Mouse (Mus musculus): ENCODE data around the gene Tcte3.
"Not testable (repeated sequence)": the region's sequence is repeated elsewhere in the genome, so short reads cannot be mapped to it uniquely, and the experiment has no call there.

The Tcte3 gene

DNA sequence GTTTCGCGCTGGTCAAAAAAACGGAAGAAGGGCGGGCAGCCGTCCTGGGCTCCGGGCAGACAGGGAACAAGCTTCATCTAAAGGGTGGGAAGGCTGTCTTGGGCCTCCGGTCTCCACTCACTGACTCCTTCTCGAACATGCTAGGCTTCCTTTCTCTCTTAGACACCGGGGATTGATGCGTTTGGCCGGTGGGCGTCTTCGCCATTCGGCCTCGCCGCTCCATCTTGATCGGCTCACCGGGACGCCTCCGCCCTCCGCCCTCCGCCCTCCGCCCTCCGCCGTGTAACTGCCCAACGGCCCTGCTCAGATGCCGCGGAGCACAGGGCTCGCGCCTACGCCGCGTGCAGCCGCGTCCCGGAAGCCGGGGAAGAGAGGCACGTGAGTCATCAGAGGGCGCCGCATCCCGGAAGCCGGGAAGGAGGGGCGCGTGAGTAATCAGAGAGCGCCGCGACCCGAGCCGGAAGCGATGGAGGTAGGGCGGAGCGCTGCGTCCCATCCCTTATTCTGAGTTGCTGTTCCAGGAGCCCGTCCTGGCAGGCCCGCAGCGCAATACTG, at the start of gene Tcte3, which contains the start of the genes Ermard and Gm3448:
Gene Tcte3 (minus strand): TSS at position 314 of the 555 bp plus-strand sequence.
Gene Ermard (plus strand): TSS at position 34 of the 555 bp plus-strand sequence.
Gene Gm3448 (minus strand): TSS at position 363 of the 555 bp plus-strand sequence.
- not testable (repeated sequence) for DNase-seq (ENCODE audit: low read depth, low spot score)

DNA sequence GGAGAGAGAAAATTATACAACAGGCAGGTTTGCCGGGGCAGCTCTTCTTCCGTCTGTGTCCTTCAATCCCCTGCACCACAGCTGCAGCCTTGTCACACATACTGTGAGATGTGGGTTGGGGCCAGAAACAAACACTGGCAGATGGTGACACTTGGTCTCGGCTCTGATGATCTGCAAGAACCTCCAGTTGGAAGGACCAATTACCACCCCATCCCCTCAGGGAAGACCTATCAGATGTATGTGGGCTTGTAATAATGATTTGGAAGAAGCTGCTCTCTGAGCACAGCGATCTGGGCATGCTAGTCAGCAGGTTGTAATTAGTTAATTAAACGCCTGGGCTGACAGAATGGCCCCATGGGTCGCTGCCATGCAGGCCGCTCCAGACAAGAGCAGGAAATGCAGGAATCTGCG, 47.3 kb upstream of the Tcte3 start:
- DNase-seq (ENCODE audit: low read depth, low spot score) = no peak

DNA sequence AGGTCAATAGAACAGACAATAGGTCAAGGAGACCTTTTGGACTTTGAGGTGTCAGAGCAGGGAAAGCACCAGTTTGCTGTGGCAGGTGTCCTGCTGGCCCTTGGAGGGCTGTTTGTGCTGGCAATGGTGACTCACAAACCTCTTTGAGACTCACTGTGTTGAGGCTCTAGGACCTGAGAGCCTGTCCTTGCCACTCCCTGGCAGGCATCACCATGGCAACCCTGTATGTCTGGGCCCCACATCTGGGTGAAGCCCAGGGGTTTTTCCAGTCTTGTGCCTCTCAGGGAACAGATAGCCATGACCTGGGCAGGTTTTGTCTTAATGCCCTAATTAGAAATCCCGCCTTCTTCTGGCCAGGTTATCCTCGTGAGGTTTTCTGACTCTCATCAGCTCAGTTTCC, 46.9 kb upstream of the Tcte3 start:
- DNase-seq (ENCODE audit: low read depth, low spot score) = no peak

DNA sequence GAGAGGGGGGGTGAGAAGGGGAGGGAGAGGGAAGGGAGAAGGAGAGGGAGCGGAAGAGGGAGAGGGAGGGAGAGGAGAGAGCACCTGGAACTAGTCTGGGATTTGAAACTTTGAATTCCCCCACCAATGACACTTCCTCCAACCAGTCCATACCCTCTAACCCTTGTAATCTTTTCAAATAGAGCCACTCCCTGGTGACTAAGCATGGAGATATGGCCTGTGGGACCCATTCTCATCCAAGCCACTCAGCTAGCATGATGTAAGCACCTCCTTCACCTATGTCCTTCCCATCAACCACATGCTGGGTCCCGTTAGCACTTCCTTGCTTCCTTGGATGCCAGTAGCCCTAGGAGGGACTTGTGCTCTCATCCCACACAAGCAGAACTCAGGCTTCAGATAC, 43.7 kb upstream of the Tcte3 start:
- DNase-seq (ENCODE audit: low read depth, low spot score) = no peak

DNA sequence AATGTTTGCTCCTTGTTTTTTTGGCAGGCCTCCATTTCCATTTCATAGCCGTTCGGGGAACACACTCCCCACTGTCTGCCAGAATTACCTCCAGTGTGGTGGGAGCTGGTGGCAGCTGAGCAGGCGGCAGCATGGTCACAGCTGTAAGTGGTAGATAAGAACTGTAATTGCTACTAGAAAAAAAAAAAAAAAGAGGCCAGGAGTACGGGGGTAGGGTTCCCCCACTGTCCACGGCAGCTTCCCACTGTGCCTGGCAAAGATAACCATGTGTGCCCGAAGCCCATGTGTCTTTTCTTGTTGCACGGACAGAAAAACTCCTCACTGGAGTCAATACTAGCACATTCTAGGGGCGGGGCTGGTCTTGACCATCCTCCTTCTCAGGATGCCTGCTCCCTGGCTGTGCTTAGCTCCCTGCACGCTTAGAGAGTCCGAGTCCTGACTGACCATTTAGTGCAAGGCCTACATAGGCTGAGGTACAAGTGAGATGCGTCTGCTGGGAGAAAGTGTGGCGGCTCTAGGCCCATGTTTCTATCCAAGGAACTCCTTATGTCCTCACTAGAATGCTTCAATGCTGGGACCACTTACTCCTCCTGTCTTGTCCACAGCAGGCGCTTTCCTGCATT, 43.0 kb upstream of the Tcte3 start:
- no peak for DNase-seq (ENCODE audit: low read depth, low spot score)

DNA sequence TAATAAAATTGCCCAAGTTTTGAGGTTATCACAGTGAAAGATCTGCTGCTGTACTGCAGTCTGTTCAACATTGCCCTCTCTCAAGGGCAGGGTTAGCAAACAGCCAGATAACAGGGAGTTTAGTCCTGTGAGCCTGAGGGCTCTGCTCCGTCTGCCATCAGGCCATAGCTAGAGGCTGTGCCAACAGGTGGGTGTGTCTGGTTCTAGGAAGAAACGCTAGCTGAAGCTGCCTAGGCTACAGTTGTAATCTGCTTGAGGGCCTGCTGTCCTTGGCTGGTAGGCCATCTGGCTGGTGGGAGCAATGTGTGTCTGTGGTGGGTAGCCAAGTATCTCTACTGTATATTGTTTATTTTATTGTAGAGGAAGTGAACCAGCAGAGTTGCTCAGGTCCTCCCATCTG, 36.2 kb upstream of the Tcte3 start:
- DNase-seq (ENCODE audit: low read depth, low spot score) = no peak

DNA sequence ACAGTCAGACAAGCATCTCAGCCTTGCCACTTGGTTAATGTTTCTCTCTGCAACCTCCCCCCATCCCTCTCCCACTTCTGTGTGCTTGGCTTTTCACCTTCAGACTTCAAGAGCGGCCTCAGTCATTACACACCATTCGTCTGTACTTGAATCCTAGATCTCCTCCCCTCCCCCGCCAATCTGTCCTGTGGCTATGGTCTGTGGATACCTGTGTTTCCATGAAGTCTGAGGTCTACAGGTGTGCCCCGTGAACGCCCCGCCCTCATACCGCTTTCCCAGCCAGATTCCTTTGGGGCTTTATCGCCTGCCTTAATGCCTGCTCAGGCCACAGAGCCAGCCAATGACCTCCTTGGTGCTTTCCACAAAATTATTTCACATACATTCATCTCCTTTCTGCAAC, 33.7 kb upstream of the Tcte3 start:
- no peak for DNase-seq (ENCODE audit: low read depth, low spot score)

DNA sequence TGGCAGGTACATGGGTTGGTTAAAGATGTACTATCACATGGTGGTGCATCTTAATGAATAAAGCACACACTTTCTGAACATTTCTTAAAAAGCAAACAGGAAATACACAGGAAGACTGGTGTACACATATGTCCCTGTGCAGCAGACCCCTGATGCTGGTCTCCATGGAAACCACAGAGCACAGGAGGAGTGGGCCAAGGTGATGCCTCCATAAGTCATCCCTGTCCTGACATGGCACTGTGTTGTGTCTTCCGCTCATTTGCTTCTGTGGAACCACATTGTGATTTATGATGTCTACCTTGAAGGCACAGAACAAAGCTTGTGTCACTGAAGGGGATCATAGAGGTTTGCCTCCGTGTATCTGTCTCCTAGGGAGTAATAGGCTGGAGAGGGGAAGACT, 30.9 kb upstream of the Tcte3 start:
- DNase-seq (ENCODE audit: low read depth, low spot score) = no peak

DNA sequence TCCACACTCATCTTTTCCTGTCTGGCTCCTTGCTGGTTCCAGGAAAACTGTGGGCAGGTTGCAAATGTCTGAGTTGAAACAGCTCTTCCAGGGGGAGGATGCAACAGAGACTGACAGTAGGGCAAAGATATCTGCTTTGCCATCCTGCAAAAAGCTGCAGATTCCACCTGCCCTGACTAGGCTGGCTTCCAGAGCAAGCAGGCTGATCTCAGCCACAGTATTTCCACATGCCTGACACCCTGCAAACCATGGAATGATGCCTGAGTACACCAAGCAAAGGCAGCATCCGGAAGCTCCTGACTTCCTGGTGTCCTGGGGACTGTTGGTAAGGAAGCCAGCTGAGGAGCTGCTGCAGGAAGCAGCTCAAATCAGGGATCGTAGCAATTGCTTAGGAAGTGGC, 27.8 kb upstream of the Tcte3 start:
- DNase-seq (ENCODE audit: low read depth, low spot score) = no peak

DNA sequence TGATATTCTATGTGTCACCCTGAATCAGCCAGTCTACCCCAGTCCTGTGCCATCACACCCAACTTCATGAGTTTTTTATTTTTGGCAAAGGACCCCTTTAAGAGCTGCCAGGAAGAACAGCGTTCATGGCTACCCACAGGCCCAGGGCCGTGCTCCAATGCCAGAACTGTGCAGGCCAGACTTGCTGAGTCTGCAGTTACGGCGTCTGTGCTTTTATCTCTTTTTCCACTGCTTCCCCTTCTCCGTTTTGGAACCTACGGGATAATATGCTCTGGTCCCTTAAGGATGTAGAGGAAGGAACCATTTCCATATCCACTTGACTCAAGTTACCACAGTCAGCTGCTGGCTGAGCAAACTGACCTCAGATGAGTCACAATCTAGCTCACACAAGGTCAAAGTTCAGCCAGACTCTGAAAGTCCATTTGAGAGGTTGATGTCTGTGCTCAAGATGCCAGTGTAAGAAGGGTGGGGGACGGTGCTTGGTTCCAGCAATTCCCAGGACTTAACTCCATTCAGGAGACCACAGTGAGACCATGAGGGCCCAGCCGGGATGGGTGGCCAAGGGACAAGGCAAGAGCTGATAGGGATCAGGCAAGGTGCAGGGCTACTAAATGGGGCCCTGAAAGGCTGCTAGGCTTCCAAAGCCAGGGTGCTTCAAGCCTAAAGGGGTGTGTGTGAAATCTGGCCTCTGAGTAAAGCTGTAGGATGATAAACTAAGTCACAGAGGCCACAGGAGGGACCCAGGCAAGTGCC, 26.9 kb upstream of the Tcte3 start:
- no peak for DNase-seq (ENCODE audit: low read depth, low spot score)

DNA sequence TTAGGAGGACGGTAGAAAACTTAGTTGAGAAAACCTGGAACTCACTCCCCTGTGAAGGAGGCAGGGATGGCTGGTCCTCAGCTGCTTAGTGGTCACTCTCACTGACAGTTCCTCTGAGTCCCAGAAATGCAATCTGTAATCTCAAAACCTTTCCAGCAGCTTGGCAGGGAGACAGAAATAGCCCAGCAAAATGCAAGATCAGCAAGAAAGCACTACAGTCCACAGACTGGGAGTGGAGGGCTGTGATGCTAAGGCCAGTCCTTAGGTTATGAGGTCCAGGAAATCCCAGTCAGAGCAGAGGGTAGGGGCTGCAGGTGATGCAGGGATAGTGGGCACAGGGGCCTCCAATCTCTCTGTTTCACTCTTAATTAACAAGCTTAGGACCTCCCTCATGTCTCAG, 25.6 kb upstream of the Tcte3 start:
- no peak for DNase-seq (ENCODE audit: low read depth, low spot score)

DNA sequence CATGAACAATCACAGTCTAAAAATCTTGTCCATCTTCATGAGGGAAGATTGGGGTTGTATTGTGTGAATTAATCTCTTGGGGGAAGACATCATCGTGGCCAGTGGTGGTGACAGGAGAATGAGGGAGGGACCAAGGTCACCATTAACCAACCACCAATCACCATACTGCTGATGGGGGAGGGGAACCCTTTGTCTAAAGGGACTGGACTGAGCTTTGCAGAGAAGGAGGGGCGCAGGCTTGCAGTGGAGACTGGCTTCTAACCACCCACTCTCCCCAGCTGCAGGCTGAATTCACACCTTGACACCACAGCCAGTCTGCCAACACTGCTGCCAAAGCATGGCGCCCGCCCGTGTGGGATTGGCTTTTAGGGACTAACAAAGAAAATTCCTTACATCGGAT, 24.8 kb upstream of the Tcte3 start:
- peak; percentile 49 for DNase-seq (ENCODE audit: low read depth, low spot score)

DNA sequence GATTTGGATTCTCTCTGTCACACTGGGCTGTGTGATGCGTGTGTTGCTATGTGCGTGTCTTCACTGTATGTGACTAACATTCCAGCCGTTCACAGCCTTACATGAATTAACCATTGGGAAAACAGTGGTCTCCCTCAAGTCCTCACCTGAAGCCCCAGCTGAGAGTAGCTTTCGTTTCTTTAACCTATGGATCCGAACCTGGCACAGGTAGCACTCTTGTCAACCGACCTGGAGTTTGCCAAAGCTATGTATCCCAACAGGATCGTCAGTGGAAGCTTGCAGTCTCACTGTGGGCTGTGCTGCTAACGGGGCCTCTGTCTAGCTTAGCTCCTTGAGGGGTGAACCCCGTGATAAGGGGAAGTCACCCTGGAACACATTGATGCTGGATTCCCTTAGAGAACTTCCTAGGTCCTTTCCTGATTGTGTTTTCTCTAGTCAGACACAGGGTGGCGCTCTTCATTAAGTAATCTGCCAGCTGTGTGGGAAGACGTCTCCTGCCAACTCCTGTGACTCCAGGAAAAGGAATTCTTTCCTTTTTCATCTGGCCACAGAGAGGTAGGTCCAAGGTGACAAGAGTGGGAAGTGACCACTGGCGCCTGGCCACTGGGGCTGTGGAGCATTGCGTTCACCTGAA, 24.2 kb upstream of the Tcte3 start:
- DNase-seq (ENCODE audit: low read depth, low spot score) = peak; percentile 83

DNA sequence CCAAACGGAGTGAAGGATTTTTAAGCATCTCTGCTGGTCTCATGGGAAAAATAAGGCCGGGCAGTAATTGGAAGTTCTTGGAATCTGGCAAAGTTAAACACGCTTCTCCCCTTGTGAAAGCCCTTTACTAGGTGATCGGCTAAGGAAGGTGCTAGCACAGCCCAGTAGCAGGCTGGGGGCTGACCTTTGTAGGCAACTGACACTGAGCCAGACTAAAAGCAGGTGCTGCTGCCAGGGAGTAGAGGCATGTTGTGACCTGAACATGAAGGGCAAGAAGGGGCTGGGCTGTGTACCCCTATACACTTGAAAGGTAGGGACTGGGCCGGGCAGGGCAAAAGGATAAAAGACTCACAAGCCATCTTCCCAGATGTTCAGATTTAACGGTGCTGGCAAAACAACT, 19.1 kb upstream of the Tcte3 start:
- DNase-seq (ENCODE audit: low read depth, low spot score) = no peak

DNA sequence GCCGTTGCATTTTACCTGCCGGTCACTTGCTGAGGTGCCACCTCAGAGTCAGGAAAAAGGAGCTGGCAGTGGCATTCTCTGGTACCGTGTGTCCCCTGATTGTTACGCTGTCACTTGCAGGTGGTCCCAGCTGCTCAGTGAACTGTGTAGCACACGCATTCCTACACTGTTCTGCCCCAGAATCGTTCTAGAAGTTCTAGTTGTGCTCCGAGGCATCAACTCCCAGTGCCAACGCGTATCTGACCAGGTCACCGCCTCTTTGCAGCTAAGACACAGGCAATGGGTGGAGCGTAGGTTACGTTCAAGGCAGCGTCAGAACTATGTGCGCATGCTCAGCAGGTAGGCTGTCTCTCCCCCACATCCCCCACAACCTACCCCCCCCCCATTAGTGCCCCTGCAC, 18.4 kb upstream of the Tcte3 start:
- DNase-seq (ENCODE audit: low read depth, low spot score) = no peak

DNA sequence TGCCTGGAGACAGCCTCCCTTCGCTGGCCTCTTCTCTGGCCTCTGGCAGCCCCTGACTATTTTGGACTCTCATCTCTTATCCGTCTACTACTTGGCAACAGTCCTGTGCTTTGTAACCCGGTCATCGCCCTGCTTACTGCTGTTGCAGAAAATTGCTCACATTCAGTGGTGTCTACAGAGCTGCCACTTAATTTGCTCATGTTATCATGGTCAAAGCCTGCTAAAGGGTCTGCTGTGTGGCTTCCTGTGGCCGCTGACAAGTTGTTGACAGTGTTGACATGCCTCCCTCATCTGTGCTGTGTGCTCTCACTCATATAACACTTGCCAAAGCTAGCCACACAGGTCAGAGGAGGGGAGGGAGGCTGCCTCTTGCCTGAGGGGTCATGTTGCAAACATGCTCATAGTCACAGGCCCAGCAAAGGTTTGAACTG, 16.9 kb upstream of the Tcte3 start:
- no peak for DNase-seq (ENCODE audit: low read depth, low spot score)

DNA sequence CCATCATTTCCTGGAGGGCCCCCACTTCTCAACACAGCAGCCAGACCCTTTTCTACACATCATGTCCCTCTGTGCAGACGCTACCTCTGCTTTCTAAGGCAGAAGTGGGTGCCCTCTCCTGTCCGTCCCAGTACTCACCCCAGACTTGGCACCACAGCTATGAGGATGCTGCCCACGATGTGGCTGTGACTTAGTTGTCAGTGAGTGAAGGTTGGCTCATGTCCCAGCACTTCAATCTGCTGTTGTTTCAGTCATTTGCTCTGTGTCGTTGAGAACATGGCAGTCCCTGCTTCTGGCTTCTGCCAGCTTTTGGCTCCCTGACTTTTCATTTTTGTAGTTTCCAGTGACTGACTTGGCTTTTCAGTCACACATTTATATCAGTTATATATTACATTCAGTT, 14.6 kb upstream of the Tcte3 start:
- no peak for DNase-seq (ENCODE audit: low read depth, low spot score)

DNA sequence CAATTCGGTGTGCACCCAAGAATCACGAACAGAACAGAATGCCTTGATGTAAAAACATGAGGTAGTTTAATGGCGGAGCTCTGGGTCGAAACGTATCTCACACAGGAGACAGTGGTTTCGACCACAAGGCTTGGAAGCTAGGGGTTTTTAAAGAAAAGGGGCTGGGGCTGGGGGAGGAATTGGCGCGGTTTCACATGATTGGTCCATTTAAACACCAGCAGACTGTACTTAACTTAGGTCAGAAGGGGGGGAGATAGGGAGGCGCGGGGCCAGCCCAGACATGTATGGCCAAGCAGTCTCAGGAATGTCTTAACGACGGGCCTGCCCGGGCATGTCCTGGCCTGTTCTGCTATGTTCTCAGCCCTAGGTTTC, 12.5 kb upstream of the Tcte3 start:
- not testable (repeated sequence) for DNase-seq (ENCODE audit: low read depth, low spot score)

DNA sequence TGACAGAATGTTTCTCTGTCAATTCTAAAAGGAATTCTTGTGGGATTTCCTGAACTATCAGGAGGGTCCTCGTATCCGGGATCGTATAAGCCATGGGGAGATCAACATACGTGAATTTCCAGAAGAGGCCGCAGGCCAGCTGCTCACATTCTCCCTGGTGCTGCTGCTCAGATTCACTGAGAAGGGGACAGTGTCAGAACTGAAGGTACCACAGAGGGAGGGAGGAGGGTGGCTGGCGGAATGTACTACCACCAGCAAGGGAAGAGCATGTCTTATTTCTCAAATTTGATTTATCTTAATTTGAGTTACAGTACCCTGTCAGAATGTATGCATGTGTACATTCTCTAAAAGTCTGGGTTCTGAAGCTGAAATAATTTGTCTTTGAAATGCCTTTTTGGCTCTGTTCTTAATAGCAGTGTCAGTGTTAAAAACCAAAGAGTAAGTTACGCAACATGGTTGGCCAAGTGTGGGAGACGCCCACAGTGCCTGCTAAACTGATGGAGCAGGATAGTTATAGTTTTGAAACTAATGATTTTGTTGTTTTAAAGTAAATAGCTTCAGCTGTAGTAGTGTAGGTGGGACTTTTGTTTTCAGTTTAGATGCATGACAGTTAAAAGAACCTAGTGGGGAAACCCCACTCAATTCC, 12.0 kb upstream of the Tcte3 start:
- DNase-seq (ENCODE audit: low read depth, low spot score) = not testable (repeated sequence)

DNA sequence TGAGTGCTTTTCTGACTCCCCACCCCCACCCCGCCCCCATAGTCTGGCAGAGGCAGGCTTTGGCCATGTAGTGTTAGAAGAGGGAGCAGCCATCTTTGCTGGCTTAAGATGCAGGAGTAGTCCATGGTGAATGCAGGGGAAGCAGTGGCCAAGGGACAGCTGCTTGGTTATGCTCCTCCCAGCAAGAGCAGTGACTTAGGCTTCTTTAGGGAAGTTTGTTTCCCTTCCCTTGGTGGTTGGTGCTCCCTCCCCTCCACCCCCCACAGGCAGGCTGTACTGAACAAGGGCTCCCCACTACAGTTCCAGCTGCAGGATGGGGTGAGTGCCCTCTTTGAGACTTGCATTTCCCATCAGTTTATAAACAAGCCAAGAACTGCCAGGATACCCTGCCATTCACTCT, 11.5 kb upstream of the Tcte3 start:
- peak; percentile 40 for DNase-seq (ENCODE audit: low read depth, low spot score)

DNA sequence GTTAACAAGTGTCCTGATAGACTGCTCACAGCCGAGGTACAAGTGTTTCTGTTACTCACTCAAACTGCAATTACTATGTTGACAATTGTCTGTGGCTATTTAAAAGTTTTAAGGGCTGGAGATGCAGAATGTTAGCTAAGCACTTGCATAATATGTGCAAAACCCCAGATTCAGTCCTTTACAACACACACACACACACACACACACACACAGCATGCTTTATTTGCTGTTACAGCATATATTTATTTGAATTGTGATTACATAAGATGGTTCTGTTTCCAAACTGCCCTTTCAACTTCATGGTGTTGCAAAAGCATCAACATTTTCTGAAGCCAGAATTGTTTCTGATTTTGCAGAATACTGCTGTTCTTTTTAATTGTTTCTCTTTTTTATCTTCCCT, 9.1 kb upstream of the Tcte3 start:
- DNase-seq (ENCODE audit: low read depth, low spot score) = not testable (repeated sequence)

DNA sequence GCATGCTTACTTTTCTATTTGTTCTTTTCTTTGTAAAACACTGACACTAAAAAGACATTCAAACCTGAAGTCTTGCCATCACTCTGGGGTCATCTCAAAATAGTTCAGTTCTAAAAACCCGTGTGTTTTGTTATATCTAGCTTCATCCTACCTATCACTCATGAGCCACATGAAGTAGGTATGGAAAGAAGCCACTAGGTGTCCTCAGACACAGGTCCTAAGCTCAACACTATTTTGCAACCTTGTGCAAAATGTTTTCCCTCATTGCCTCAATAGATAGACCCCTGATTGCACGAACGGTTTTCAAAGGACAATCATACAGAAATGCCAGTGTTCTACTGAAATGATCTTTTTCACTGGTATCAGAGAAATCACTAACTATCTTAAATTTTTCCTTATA, 833 bp downstream of the Tcte3 start:
- DNase-seq (ENCODE audit: low read depth, low spot score) = not testable (repeated sequence)
